Mouse (Mus musculus) forebrain, embryonic 13.5 days (tissue): ENCODE measurements at regions not wholly inside any gene's neighbourhood (a gene's known extent, or its start where the extent isn't known, plus 50 kb on each side); places are given as distances from the start of the nearest gene placed in this dataset.

Experiments used
- ATAC-seq: fragments of 200-750 bp; cut with Nextera tagmentation; 2 replicates; pipeline ENCODE4 v1.8.0; 2017
- H3K27ac ChIP-seq: fragments of 300-500 bp; sonication (generic); 2 replicates; pipeline ENCODE4 v1.5.1; 2015; ENCODE audit warnings: inconsistent platforms, mild to moderate bottlenecking, moderate library complexity
- H3K27me3 ChIP-seq: fragments of 300-500 bp; sonication (generic); 2 replicates; pipeline ENCODE4 v1.6.1; 2015; ENCODE audit warnings: mild to moderate bottlenecking, inconsistent platforms
- H3K36me3 ChIP-seq: fragments of 300-500 bp; sonication (generic); 2 replicates; pipeline ENCODE4 v1.6.1; 2015; ENCODE audit warnings: mild to moderate bottlenecking, inconsistent platforms; ENCODE audit not compliant: poor library complexity, severe bottlenecking
- H3K4me1 ChIP-seq: fragments of 300-500 bp; sonication (generic); 2 replicates; pipeline ENCODE4 v1.6.1; 2015; ENCODE audit warnings: inconsistent platforms
- H3K4me2 ChIP-seq: fragments of 300-500 bp; sonication (generic); 2 replicates; pipeline ENCODE4 v1.6.1; 2015; ENCODE audit warnings: inconsistent platforms, mild to moderate bottlenecking, moderate library complexity
- H3K4me3 ChIP-seq: fragments of 300-500 bp; sonication (generic); 2 replicates; pipeline ENCODE4 v1.5.1; 2015; ENCODE audit warnings: mild to moderate bottlenecking, inconsistent platforms
- H3K9ac ChIP-seq: fragments of 300-500 bp; sonication (generic); 2 replicates; pipeline ENCODE4 v1.6.1; 2015; ENCODE audit warnings: mild to moderate bottlenecking, inconsistent platforms
- H3K9me3 ChIP-seq: fragments of 300-500 bp; sonication (generic); replicated peaks from 2 replicates; pipeline ENCODE4 v1.6.1; 2016; ENCODE audit warnings: inconsistent platforms
- WGBS: fragments of 180-500 bp; shearing (Covaris S2); methylation state at CpG from one replicate; pipeline ENCODE4 v1.1.7; 2015; 5-methylcytosine and 5-hydroxymethylcytosine counted together

GRCm38 (mm10) chr19:15052642-15053239 is 454.9 kb upstream of the Tle4 start:
- Histone ChIP-seq H3K27ac (peak overlapping the region; percentile 57), H3K9ac (peak overlapping the region; percentile 8), H3K4me1 (peaks cover 41% of the 10 kb centered on the region), H3K4me2 (peak overlapping the region; percentile 33), H3K9me3 (no peaks in the 10 kb centered on the region), H3K27me3 (peaks cover 5% of the 10 kb centered on the region; the same call in 1 of the 2 replicates), H3K36me3 (no peaks in the 10 kb centered on the region), H3K4me3 (no peak overlapping the region)
- 29% methylated on average over 10 of the region's 10 CpGs for WGBS
- peak; percentile 63 for ATAC-seq

DNA sequence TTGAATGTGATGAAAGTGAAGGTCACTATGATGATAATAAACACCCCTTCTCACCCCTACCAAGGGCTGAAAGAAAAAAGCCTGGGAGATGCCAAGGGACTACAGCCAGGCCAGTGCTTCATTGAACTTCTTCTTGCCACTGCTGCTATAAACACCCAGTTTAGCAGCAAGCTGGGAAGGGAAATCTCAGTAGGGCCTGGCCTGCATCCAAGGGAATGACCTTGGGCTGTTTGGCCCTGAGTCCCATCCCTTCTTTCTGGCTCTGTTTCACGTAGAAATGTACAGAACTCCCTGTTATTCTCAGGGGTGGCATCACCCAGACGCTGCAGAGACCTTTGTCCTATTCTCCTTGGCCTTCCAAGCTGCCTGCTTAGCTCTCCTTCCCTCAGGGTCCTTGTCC is 450.0 kb upstream of the Tle4 start:
- peaks cover 17% of the 10 kb centered on the region for H3K4me1 ChIP-seq
- H3K4me3 ChIP-seq, result no peak overlapping the region
- no peaks in the 10 kb centered on the region for H3K9me3 ChIP-seq
- no peaks in the 10 kb centered on the region for H3K36me3 ChIP-seq
- no peak overlapping the region for H3K27ac ChIP-seq
- H3K9ac ChIP-seq, result no peak overlapping the region
- H3K4me2 ChIP-seq, result no peak overlapping the region
- WGBS, result 77% methylated on average over 2 of the region's 2 CpGs
- no peaks in the 10 kb centered on the region for H3K27me3 ChIP-seq
- no peak for ATAC-seq

DNA sequence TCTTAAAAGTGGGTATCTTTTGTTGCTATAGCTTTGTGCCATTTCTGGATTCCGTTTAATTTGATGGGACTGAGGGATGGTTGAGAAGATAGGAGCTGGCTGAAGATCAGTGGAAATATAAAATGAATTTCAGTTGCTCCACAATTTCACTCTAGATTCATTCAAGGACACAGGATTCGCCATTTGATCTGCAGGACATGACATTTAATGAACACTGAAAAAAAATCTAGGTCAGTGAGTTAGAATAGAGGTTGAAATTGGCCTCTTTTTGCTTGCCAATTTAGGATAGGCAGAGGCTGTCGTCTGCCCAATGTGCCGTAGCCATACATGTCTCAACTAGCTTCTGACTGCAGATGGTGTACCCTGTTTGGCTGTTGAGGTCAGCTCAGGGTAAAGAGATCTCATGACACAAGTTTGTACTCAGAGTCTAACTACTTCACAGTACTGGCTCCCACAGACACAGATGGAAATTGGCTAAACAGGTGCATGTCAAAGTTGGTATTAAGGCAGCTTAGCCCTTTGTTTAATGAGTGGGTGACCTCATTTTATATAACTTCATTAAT is 449.5 kb upstream of the Tle4 start:
- H3K27ac ChIP-seq, result no peak overlapping the region
- H3K4me1 ChIP-seq, result peaks cover 11% of the 10 kb centered on the region
- no peak overlapping the region for H3K4me3 ChIP-seq
- H3K27me3 ChIP-seq, result no peaks in the 10 kb centered on the region
- no peak overlapping the region for H3K9ac ChIP-seq
- H3K9me3 ChIP-seq, result no peaks in the 10 kb centered on the region
- H3K36me3 ChIP-seq, result no peaks in the 10 kb centered on the region
- ATAC-seq, result no peak
- no peak overlapping the region for H3K4me2 ChIP-seq
- WGBS, result 81% methylated on average over 4 of the region's 4 CpGs

- H3K9ac ChIP-seq, result no peak overlapping the region
- peaks cover 5% of the 10 kb centered on the region; the same call in 1 of the 2 replicates for H3K4me1 ChIP-seq
- H3K27ac ChIP-seq, result no peak overlapping the region
- no peaks in the 10 kb centered on the region for H3K9me3 ChIP-seq
- ATAC-seq, result peak; percentile 76
- H3K4me3 ChIP-seq, result no peak overlapping the region
- H3K4me2 ChIP-seq, result no peak overlapping the region
- WGBS, result 6% methylated on average over 3 of the region's 3 CpGs
- H3K27me3 ChIP-seq, result peaks cover 30% of the 10 kb centered on the region
- no peaks in the 10 kb centered on the region for H3K36me3 ChIP-seq
Observed at GRCm38 (mm10) chr19:15035554-15035953, 437.7 kb upstream of the Tle4 start.

DNA sequence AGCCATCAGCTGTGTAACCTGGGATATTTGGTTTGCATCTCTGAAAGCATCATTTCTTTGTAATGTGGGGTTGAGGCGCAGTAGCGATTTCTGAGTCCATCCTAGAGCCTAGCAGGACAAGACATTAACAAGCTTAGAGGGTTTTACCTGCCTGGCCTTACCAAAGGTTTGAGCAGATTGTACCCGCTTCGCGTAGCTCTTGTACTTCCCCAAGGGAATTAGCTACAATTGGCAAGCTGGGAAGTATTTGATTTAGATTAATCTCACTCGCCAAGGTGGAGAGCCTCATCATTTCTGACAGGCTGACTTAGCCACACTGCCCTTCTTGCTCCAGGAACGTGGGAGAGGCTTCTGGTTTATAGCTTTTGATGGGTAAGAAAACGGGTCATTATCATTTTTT is 436.1 kb upstream of the Tle4 start:
- no peaks in the 10 kb centered on the region for H3K9me3 ChIP-seq
- no peak overlapping the region for H3K4me2 ChIP-seq
- no peak overlapping the region for H3K27ac ChIP-seq
- WGBS, result 56% methylated on average over 8 of the region's 8 CpGs
- no peaks in the 10 kb centered on the region for H3K36me3 ChIP-seq
- H3K9ac ChIP-seq, result no peak overlapping the region
- peaks cover 30% of the 10 kb centered on the region for H3K27me3 ChIP-seq
- no peak for ATAC-seq
- peaks cover 5% of the 10 kb centered on the region; the same call in 1 of the 2 replicates for H3K4me1 ChIP-seq
- H3K4me3 ChIP-seq, result no peak overlapping the region

DNA sequence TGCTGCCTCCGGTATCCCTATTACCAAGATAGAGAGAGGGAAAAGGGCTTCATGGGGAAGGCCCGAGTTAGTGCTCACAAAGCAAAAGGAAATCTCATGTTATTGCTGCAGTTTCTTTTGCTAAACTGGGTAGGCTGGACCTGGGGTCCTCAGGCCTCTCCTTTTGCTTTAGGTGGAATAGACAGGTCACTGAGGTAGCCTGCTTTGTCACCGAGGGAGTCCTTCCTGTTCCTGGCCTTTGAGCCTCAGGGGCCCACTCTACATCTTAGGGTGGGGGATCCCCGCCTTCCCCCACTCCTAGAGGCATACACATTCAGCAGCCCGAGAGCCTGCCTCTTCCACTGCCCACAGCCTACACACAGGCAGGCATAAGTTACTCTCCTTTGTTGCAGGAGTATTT is 435.5 kb upstream of the Tle4 start:
- ATAC-seq, result no peak
- Histone ChIP-seq H3K9me3 (no peaks in the 10 kb centered on the region), H3K9ac (no peak overlapping the region), H3K4me1 (peaks cover 5% of the 10 kb centered on the region; the same call in 1 of the 2 replicates), H3K4me3 (no peak overlapping the region), H3K4me2 (no peak overlapping the region), H3K36me3 (no peaks in the 10 kb centered on the region), H3K27ac (no peak overlapping the region), H3K27me3 (peaks cover 30% of the 10 kb centered on the region)
- 73% methylated on average over 5 of the region's 5 CpGs for WGBS

GRCm38 (mm10) chr19:15032297-15032947 is 434.6 kb upstream of the Tle4 start:
- Histone ChIP-seq H3K4me3 (no peak overlapping the region), H3K27me3 (peaks cover 25% of the 10 kb centered on the region), H3K4me2 (no peak overlapping the region), H3K27ac (no peak overlapping the region), H3K9ac (no peak overlapping the region), H3K9me3 (no peaks in the 10 kb centered on the region), H3K36me3 (no peaks in the 10 kb centered on the region), H3K4me1 (peaks cover 5% of the 10 kb centered on the region; the same call in 1 of the 2 replicates)
- 84% methylated on average over 9 of the region's 9 CpGs for WGBS
- ATAC-seq, result no peak

- H3K9ac ChIP-seq, result no peak overlapping the region
- no peak overlapping the region for H3K27ac ChIP-seq
- no peak overlapping the region for H3K4me3 ChIP-seq
- ATAC-seq, result no peak
- H3K4me1 ChIP-seq, result peaks cover 5% of the 10 kb centered on the region; the same call in 1 of the 2 replicates
- H3K36me3 ChIP-seq, result no peaks in the 10 kb centered on the region
- H3K4me2 ChIP-seq, result no peak overlapping the region
- H3K27me3 ChIP-seq, result peaks cover 17% of the 10 kb centered on the region
- H3K9me3 ChIP-seq, result no peaks in the 10 kb centered on the region
Observed at GRCm38 (mm10) chr19:15031483-15031882, 433.6 kb upstream of the Tle4 start.

DNA sequence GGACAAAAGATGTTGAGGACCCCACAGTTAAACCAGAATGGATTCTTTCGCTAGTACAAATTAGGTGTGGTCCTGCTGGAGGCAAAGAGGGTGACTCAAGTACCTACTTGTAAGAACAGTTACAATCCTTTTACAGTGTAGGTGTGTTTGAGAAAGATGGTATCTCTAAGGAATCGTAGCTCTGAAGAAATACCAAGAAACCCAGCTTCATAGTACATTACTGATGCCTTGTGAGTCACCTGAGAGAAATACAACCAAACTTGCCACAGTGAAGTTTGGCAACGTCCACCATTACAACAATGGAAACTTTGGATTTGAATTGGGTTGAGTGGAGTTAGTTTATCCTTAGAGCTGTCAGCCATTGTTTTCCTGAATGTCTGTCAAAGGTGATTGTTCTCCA is 405.7 kb upstream of the Tle4 start:
- Histone ChIP-seq H3K4me1 (no peaks in the 10 kb centered on the region), H3K9me3 (no peaks in the 10 kb centered on the region), H3K27me3 (no peaks in the 10 kb centered on the region), H3K9ac (no peak overlapping the region), H3K4me3 (no peak overlapping the region), H3K4me2 (no peak overlapping the region), H3K36me3 (no peaks in the 10 kb centered on the region), H3K27ac (no peak overlapping the region)
- 69% methylated on average over 3 of the region's 3 CpGs for WGBS
- ATAC-seq, result no peak

DNA sequence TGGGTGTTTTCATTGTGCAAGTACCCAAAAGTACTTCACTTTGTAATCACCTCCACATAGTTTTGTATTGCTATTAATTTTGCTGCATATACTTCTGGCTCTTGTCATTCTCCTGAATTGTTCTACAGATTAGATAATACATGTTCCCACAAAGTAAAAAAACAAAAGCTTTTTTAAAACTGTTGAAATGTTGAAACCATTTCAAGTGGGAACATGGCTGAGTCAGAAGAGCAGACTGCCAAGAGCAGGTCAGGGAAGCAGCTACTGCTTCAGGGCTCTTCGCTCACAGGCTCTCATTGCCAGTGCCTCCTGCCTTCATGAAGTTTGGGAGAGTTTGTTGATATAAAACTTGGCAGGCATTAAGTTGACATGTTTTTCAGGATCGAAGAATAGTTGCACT is 395.5 kb upstream of the Tle4 start:
- WGBS, result 92% methylated on average over 2 of the region's 2 CpGs
- Histone ChIP-seq H3K4me3 (no peak overlapping the region), H3K36me3 (no peaks in the 10 kb centered on the region), H3K4me2 (no peak overlapping the region), H3K27me3 (no peaks in the 10 kb centered on the region), H3K9me3 (no peaks in the 10 kb centered on the region), H3K27ac (no peak overlapping the region), H3K4me1 (no peaks in the 10 kb centered on the region), H3K9ac (no peak overlapping the region)
- ATAC-seq, result no peak

DNA sequence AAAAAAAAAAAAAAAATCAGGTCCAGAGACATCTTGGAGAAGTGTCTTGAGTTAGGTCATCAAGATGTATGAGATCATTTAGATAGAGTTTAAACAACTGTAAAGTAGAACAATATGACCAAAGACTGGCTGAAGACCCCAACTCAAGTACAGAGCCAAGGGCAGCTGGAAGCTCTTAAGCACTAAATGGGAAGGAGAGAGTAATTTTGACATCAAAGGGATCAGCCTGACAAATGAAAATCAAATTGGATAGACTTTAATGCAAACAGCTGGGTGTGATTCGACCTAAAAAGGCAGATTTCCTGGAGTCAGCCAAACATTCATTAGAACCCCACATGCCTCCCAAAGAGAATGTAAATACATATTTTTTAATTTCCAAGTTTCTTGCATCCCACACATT is 372.3 kb upstream of the Tle4 start:
- H3K9ac ChIP-seq, result no peak overlapping the region
- H3K4me2 ChIP-seq, result no peak overlapping the region
- no peaks in the 10 kb centered on the region; the same call in 1 of the 2 replicates for H3K27me3 ChIP-seq
- no peak overlapping the region for H3K4me3 ChIP-seq
- 15% methylated on average over 1 of the region's 1 CpGs for WGBS
- H3K4me1 ChIP-seq, result no peaks in the 10 kb centered on the region; the same call in 1 of the 2 replicates
- no peaks in the 10 kb centered on the region for H3K9me3 ChIP-seq
- no peak overlapping the region for H3K27ac ChIP-seq
- H3K36me3 ChIP-seq, result no peaks in the 10 kb centered on the region
- ATAC-seq, result no peak

DNA sequence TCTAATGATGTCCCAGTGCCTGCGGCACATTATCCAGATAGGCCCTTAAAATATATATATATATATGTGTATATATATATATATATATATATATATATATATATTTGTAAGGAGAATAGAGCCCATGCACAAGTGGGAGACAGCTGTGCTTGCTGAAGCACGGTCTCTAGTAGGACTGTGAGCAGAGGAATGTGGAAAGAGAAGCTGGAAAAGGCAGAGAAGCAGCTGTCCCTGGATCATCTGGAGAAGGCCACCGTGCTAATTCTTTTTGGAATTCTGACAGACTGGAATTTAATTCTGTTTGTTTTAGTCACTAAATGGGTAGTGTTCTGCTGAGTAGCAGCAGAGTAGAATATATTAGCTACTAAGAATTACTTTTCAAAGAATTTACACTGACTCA is 370.4 kb upstream of the Tle4 start:
- 71% methylated on average over 3 of the region's 3 CpGs for WGBS
- Histone ChIP-seq H3K9me3 (no peaks in the 10 kb centered on the region), H3K4me3 (no peak overlapping the region), H3K4me2 (no peak overlapping the region), H3K36me3 (no peaks in the 10 kb centered on the region), H3K27ac (no peak overlapping the region), H3K9ac (no peak overlapping the region), H3K27me3 (no peaks in the 10 kb centered on the region), H3K4me1 (no peaks in the 10 kb centered on the region; the same call in 1 of the 2 replicates)
- no peak for ATAC-seq
